Mouse (Mus musculus): ENCODE data around the gene Gpr19.

The Gpr19 gene

DNA sequence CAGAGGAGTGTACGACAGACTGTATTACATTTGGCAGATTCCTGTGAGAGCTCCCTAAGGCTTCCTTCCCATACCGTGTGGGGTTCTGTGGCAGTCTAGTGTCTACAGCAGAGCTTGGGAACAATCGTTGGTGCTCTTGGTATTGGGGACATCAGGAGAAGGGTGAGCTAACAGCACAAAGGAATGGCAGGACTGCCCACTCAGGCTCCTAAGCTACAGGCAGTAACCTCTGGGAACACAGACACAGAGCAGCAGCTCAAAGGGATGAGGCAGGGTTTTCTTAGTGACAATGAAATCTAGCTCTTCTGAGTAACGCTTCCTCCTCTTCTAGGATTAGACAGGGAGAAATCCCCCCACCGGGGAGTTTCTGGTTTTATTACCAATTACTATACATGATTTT, 11.4 kb downstream of the Gpr19 start:
- DNase-seq: no peak

GRCm38 (mm10) chr6:134886475-134886874, 11.9 kb downstream of the Gpr19 start:
- DNase-seq: no peak

DNA sequence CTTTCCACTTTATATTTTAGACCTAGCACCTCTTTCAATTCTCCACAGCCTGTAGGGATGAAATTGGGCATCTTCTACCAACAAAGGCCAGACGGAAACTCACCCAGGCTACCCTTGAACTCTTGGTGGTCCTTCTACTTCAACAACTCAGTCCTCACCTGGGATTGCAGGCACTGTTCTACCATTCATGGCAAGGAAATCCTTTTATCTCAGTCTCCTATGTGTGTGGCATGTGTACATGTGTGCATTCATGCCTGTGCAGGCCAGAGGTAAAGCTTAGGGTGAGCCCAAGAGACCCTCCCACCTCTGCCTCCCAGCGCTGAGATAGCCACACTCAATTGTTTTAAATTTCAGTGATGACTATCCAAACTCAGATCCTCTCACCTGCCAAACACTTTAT, 12.9 kb downstream of the Gpr19 start:
- DNase-seq: no peak

- no peak for DNase-seq
These were observed 14.7 kb downstream of the Gpr19 start for GRCm38 (mm10) chr6:134883661-134884060.

GRCm38 (mm10) chr6:134880046-134880445, 18.3 kb downstream of the Gpr19 start:
- DNase-seq: no peak

GRCm38 (mm10) chr6:134879556-134879955, 18.8 kb downstream of the Gpr19 start:
- DNase-seq: no peak

- DNase-seq: no peak
These were observed 20.5 kb downstream of the Gpr19 start for GRCm38 (mm10) chr6:134877892-134878291.

DNA sequence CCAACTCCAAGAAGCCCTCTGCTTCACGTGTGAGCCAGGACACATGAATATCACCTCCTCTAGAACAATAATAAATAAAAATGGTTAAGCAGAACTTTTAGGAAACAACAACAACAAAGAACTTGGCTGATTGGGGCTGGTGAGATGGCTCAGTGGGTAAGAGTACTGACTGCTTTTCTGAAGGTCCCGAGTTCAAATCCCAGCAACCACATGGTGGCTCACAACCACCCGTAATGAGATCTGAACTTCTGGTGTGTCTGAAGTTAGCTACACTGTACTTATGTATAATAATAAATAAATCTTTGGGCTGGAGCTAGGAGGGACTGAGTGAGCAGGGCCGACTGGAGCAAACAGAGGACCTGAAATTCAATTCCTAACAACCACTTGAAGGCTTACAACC, 21.1 kb downstream of the Gpr19 start:
- DNase-seq: no peak

DNA sequence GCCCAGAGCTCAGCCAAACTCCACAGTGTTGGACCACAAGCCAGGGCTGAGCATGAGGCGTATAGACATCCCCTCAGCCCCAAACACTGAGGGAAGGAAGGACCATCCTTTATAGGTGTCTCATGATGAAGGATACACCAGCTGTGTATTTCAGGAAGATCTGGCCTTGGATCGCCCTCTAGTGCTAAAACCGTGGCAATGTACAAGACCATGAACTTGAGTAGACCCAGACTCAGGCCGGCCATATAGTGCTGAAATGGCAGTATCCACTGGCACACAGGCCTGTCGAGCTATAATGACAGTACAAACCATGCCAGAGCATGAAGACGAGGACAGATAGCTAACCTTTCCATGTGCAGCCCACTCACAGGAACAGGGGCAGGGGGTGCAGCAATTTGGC, 21.6 kb downstream of the Gpr19 start:
- DNase-seq: peak; percentile 30 to 39

DNA sequence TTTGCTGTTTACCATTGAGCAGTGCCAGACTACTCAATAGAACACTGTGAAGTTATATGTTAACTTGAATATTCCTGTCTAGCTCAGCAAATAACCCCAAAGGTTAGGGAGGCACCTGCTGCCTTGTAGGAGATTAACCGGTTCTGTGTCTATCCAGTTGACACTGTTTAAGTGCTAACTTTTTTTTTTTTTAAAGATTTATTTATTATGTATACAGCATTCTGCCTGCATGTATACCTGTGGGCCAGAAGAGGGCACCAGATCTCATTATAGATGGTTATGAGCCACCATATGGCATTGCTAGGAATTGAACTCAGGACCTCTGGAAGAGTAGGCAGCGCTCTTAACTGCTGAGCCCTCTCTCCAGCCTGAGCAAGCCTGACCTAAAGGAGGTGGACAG, 25.4 kb downstream of the Gpr19 start:
- no peak for DNase-seq

DNA sequence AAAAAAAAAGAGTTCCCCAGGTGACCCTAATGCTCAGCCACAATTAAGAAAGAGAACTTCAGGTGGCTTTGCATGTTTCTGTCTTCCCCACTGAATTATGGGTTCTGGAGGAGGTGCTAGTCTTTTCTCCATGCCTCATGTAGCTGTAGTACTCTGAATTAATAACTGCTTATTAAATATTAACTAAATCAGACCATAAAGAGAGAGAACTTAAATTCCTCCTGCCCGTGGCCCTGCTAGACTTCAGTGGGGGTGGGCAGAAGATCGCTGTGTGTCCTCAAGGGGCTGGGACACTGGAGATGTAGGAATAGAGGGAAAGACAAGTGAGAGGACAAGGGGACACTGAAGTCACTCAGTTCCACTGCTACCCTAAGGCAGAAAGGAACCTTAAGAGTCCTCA, 26.1 kb downstream of the Gpr19 start:
- DNase-seq: no peak

- no peak for DNase-seq
These were observed 27.5 kb downstream of the Gpr19 start for GRCm38 (mm10) chr6:134870887-134871286.

- no peak for DNase-seq
These were observed 28.1 kb downstream of the Gpr19 start for GRCm38 (mm10) chr6:134870209-134870742.

DNA sequence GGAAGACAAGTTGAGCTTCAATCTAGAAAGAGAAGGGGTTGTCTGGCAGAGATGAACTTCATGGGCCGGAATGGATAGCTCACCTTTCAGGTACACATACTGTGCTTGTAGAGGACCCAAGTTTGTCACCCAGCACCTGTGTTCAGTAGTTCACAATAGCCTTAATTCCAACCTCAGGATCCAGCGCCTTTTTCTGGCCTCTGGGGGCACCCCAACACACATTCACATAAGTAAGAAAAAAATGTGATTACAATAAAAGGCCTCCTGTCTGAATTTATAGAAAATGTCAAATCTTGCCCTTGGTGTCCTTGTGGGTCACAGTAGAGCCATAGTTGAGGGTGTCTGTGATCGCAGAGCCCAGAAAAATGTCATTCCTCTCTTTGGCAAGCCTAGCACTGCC, 31.1 kb downstream of the Gpr19 start:
- DNase-seq: no peak

DNA sequence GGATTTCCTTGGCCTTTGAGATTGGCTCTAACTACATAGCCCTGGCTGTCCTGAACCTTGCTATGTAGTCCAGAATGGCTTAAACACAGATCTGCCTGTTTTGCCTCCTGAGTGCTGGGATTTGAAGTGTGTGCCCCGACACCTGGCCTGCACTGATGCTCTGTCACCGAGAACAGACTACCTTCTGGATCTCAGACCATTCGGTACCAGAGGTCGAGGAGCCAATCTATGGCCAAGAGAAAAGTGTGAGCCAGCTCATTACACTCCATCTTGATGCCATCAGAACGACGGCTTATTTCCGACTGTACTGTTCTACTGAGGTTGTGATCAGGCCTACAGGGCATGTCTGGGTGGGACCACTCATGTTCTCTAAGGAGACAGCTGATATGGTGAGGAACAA, 32.3 kb downstream of the Gpr19 start:
- no peak for DNase-seq

DNA sequence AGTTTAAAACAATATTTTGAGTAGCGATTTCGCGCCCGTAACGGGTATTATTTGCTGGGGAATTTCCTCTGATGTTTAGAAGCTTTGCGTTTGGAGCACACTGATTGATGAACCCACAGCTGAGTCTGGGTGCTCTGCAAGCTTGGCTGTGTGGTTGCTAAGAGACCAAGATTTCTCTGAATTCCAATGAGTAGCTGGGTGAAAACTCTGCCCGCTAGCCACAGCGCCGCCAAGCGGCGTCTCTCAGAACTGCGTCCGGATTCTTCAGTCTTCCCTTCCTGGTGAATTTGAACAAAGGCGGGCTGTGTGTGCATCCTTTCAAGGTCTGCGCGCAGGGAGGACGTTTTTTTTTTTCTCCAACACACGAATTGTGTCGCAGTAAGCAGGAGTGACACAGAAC, 35.2 kb downstream of the Gpr19 start:
- peak; percentile 89 to 96 for DNase-seq

- DNase-seq: no peak
These were observed 35.7 kb downstream of the Gpr19 start for GRCm38 (mm10) chr6:134862671-134863104.

- DNase-seq: no peak
These were observed 37.0 kb downstream of the Gpr19 start for GRCm38 (mm10) chr6:134861386-134861785.

- no peak for DNase-seq
These were observed 38.1 kb downstream of the Gpr19 start for GRCm38 (mm10) chr6:134860275-134860674.

- DNase-seq: no peak
These were observed 39.4 kb downstream of the Gpr19 start for GRCm38 (mm10) chr6:134859021-134859420.

DNA sequence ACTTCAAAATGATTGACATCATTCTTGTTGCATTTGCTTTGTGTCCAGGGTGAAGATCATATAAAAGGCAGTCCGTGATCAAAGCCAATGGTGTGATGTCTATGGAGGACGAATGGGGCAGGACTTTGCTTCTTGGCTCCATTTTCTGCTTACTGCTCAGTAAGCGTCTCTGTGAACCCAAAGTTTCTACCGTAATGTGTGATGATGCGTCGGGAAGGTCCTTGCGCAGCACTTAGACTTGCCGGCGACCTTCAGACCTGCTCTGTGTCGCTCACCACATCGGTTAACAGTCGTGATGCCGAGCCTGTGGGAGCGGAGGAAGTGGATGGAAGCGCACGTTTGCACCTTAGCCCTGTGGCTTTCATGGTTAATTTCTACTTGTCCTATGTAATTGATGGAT, 42.5 kb downstream of the Gpr19 start:
- DNase-seq: no peak

GRCm38 (mm10) chr6:134854782-134855181, 43.6 kb downstream of the Gpr19 start:
- DNase-seq: no peak

DNA sequence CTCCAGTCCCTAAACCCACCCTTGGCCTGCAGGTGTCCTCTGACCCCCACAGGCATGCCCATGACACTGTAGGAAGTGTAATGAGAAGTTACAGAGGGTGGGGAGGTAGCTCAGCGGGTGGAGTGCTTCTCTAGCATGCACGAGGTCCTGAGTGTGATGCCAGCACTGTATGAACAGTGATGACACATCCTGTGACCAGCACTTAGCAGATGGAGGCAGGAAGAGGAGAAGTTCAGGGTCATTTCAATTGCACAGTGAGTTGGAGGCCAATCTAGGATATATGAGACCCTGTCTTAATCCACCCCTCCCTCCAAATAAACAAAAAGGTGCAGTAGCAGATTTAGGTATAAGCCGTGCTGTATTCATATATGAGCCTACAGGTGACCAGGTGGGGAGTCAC, 48.4 kb downstream of the Gpr19 start:
- DNase-seq: no peak

GRCm38 (mm10) chr6:134849461-134849860, 48.9 kb downstream of the Gpr19 start:
- no peak for DNase-seq

DNA sequence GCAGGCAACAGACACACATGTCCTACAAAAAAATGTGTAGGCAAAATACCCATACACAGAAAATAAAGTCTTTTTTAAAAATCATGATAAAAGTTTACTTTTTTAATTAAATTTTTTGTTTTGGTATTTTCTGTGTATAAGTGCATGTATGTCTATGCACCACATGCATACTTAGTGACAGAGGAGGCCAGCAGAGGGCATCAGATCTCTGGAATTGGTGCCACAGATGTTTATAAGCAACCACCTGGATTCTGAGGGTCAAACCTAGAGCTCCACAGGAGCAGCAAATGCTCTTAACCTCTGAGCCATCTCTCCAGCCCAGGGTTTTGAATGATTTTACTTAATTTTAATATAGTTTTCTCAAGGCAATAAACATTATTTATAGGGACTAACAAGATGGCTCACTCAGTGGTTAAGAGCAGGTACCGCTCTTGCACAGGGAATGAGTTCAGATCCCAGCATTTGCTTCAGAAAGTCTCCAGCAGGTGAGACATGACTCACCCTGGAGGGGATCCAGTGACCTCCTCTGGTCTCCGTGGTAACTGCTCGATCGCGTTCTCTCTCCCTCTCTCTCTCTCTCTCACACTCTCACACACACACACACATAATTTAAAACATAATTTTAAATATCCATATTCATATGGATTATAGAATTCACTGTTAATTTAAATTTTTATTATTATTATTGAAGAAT, 50.0 kb downstream of the Gpr19 start:
- peak; percentile 50 for DNase-seq
